Mouse (Mus musculus) embryonic fibroblast, embryonic 13.5 days (primary cell): ENCODE results near the gene Pde5a.

ENCODE experiments used
- CTCF ChIP-seq: IDR thresholded peaks from 2 replicates; pipeline ENCODE4 v1.5.1; 2011; ENCODE audit warnings: mild to moderate bottlenecking, control low read depth, low read length, moderate library complexity, borderline replicate concordance; ENCODE audit not compliant: insufficient read depth
- POLR2A ChIP-seq: IDR thresholded peaks from 2 replicates; pipeline ENCODE4 v1.6.1; 2011; ENCODE audit warnings: low read depth, mild to moderate bottlenecking, control low read depth, low read length, moderate library complexity

DNA sequence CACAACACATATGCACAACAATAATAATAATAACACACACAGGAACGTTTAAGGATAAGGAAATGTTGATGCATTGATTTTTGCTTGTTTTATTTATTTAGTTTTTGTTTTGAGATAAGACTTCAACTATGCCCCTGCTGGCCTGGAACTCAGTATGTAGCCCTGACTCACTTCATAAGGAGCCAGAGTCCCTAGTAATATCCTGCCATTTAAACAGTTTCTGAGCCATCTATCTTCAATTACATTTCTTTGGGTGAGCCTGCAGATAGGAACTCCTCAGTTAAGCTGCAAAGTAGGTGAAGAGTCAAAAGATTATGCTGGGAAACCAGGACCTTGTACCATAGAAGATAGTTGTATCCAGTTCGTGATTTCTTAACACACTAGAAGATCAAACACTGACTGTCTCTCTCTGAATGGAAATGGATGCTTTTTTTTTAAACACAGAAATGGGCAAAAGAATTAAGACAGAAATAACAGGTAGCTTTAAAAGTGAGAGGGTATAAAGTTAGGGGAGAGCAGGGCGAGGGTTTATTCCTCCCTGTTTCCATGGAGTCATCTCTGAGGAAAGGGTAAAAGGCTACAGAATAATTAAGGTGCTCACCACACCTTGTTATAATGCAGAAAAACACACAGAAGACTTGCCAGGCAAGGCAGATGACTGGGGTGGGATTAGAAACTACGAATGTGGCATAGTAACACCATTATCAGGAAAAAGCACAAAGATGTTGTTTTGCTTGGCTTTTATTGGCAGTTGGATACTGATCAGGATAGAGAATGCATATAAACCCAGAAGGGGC is 159.0 kb downstream of the Pde5a start:
- TF ChIP-seq POLR2A (no peak), CTCF (no peak)
